Mouse (Mus musculus): ENCODE results near the gene Cry2. TPM values are rescaled to one million over a fixed set of nuclear protein-coding genes. Genes with fewer than 3 reads are reported as not detected.

The Cry2 gene
- polyA plus RNA-seq, 1 experiment = 8.4 TPM

- no peaks in the 10 kb centered on the region for H3K27me3 ChIP-seq (ENCODE audit: control insufficient read depth, insufficient read depth, low read length)
- no peaks in the 10 kb centered on the region for H3K4me1 ChIP-seq (ENCODE audit: control insufficient read depth, insufficient read depth, insufficient read length)
- no peak for TF ChIP-seq POLR2A (IDR thresholded peaks at IDR 0.05; ENCODE audit: low read depth, low read length)
- TF ChIP-seq CTCF (IDR thresholded peaks at IDR 0.05; ENCODE audit: extremely low read depth, insufficient read depth, insufficient read length, insufficient replicate concordance) = no peak
- H3K27ac ChIP-seq (ENCODE audit: insufficient read depth, low read length) = no peak overlapping the region
- peaks cover 21% of the 10 kb centered on the region for H3K36me3 ChIP-seq (ENCODE audit: control insufficient read depth, insufficient read depth, low read length)
- no peak for DNase-seq (ENCODE audit: low read depth in 1 of 2, low spot score in 2 of 2)
- 88% methylated on average over 6 of the region's 6 CpGs for WGBS
- no peak overlapping the region for H3K4me3 ChIP-seq (ENCODE audit: extremely low read depth, insufficient read depth, insufficient read length)
These were observed 71.1 kb downstream of the Cry2 start for GRCm38 (mm10) chr2:92362571-92363228.

GRCm38 (mm10) chr2:92361795-92362194 is 72.0 kb downstream of the Cry2 start:
- no peak for TF ChIP-seq CTCF (IDR thresholded peaks at IDR 0.05; ENCODE audit: extremely low read depth, insufficient read depth, insufficient read length, insufficient replicate concordance)
- no peak for TF ChIP-seq POLR2A (IDR thresholded peaks at IDR 0.05; ENCODE audit: low read depth, low read length)
- Histone ChIP-seq H3K4me1 (ENCODE audit: control insufficient read depth, insufficient read depth, insufficient read length) (no peaks in the 10 kb centered on the region), H3K27ac (ENCODE audit: insufficient read depth, low read length) (no peak overlapping the region), H3K27me3 (ENCODE audit: control insufficient read depth, insufficient read depth, low read length) (no peaks in the 10 kb centered on the region), H3K36me3 (ENCODE audit: control insufficient read depth, insufficient read depth, low read length) (peaks cover 27% of the 10 kb centered on the region), H3K4me3 (ENCODE audit: extremely low read depth, insufficient read depth, insufficient read length) (no peak overlapping the region)
- DNase-seq (ENCODE audit: low read depth in 1 of 2, low spot score in 2 of 2) = no peak
- WGBS = 96% methylated on average over 8 of the region's 8 CpGs

GRCm38 (mm10) chr2:92360893-92361292 is 73.0 kb downstream of the Cry2 start:
- H3K4me1 ChIP-seq (ENCODE audit: control insufficient read depth, insufficient read depth, insufficient read length) = no peaks in the 10 kb centered on the region
- TF ChIP-seq POLR2A (IDR thresholded peaks at IDR 0.05; ENCODE audit: low read depth, low read length) (no peak), CTCF (IDR thresholded peaks at IDR 0.05; ENCODE audit: extremely low read depth, insufficient read depth, insufficient read length, insufficient replicate concordance) (no peak)
- H3K36me3 ChIP-seq (ENCODE audit: control insufficient read depth, insufficient read depth, low read length) = peaks cover 27% of the 10 kb centered on the region
- H3K27ac ChIP-seq (ENCODE audit: insufficient read depth, low read length) = no peak overlapping the region
- WGBS = 74% methylated on average over 12 of the region's 12 CpGs
- DNase-seq (ENCODE audit: low read depth in 1 of 2, low spot score in 2 of 2) = no peak
- no peak overlapping the region for H3K4me3 ChIP-seq (ENCODE audit: extremely low read depth, insufficient read depth, insufficient read length)
- H3K27me3 ChIP-seq (ENCODE audit: control insufficient read depth, insufficient read depth, low read length) = no peaks in the 10 kb centered on the region

GRCm38 (mm10) chr2:92360186-92360823 is 73.5 kb downstream of the Cry2 start:
- Histone ChIP-seq H3K27ac (ENCODE audit: insufficient read depth, low read length) (no peak overlapping the region), H3K4me1 (ENCODE audit: control insufficient read depth, insufficient read depth, insufficient read length) (no peaks in the 10 kb centered on the region), H3K4me3 (ENCODE audit: extremely low read depth, insufficient read depth, insufficient read length) (no peak overlapping the region), H3K27me3 (ENCODE audit: control insufficient read depth, insufficient read depth, low read length) (no peaks in the 10 kb centered on the region), H3K36me3 (ENCODE audit: control insufficient read depth, insufficient read depth, low read length) (peaks cover 27% of the 10 kb centered on the region)
- WGBS = 92% methylated on average over 25 of the region's 25 CpGs
- TF ChIP-seq CTCF (IDR thresholded peaks at IDR 0.05; ENCODE audit: extremely low read depth, insufficient read depth, insufficient read length, insufficient replicate concordance) (no peak), POLR2A (IDR thresholded peaks at IDR 0.05; ENCODE audit: low read depth, low read length) (no peak)
- DNase-seq (ENCODE audit: low read depth in 1 of 2, low spot score in 2 of 2) = no peak

GRCm38 (mm10) chr2:92359301-92359700 is 74.5 kb downstream of the Cry2 start:
- Histone ChIP-seq H3K4me1 (ENCODE audit: control insufficient read depth, insufficient read depth, insufficient read length) (no peaks in the 10 kb centered on the region), H3K27ac (ENCODE audit: insufficient read depth, low read length) (no peak overlapping the region), H3K4me3 (ENCODE audit: extremely low read depth, insufficient read depth, insufficient read length) (no peak overlapping the region), H3K27me3 (ENCODE audit: control insufficient read depth, insufficient read depth, low read length) (no peaks in the 10 kb centered on the region), H3K36me3 (ENCODE audit: control insufficient read depth, insufficient read depth, low read length) (peaks cover 27% of the 10 kb centered on the region)
- TF ChIP-seq CTCF (IDR thresholded peaks at IDR 0.05; ENCODE audit: extremely low read depth, insufficient read depth, insufficient read length, insufficient replicate concordance) (no peak), POLR2A (IDR thresholded peaks at IDR 0.05; ENCODE audit: low read depth, low read length) (no peak)
- 90% methylated on average over 2 of the region's 2 CpGs for WGBS
- DNase-seq (ENCODE audit: low read depth in 1 of 2, low spot score in 2 of 2) = no peak

- DNase-seq (ENCODE audit: low read depth in 1 of 2, low spot score in 2 of 2) = no peak
- Histone ChIP-seq H3K36me3 (ENCODE audit: control insufficient read depth, insufficient read depth, low read length) (peaks cover 31% of the 10 kb centered on the region), H3K4me1 (ENCODE audit: control insufficient read depth, insufficient read depth, insufficient read length) (no peaks in the 10 kb centered on the region), H3K4me3 (ENCODE audit: extremely low read depth, insufficient read depth, insufficient read length) (no peak overlapping the region), H3K27ac (ENCODE audit: insufficient read depth, low read length) (no peak overlapping the region), H3K27me3 (ENCODE audit: control insufficient read depth, insufficient read depth, low read length) (no peaks in the 10 kb centered on the region)
- TF ChIP-seq CTCF (IDR thresholded peaks at IDR 0.05; ENCODE audit: extremely low read depth, insufficient read depth, insufficient read length, insufficient replicate concordance) (no peak), POLR2A (IDR thresholded peaks at IDR 0.05; ENCODE audit: low read depth, low read length) (no peak)
- whole genome bisulfite sequencing = 81% methylated on average over 6 of the region's 6 CpGs
These were observed 79.6 kb downstream of the Cry2 start for GRCm38 (mm10) chr2:92354224-92354623.

Other genes with a start within 250 kb of the Cry2 start
- gene Pex16, start 59.4 kb downstream of the Cry2 start, polyA plus RNA-seq (2012; rRNA removed) = 36.9 and 47.5 TPM in 2 replicates
- gene Large2, start 59.2 kb downstream of the Cry2 start, polyA plus RNA-seq (2012; rRNA removed) = 1.9 and 2.5 TPM in 2 replicates
- 2.0 and 2.8 TPM in 2 replicates for gene 1700029I15Rik, start 51.5 kb downstream of the Cry2 start, polyA plus RNA-seq (2012; rRNA removed)
- gene Mapk8ip1, start 32.8 kb downstream of the Cry2 start, polyA plus RNA-seq (2012; rRNA removed) = 4.5 and 5.0 TPM in 2 replicates
- 63.3 and 86.6 TPM in 2 replicates for gene Slc35c1, start 26.5 kb upstream of the Cry2 start, polyA plus RNA-seq (2012; rRNA removed)
- gene Chst1, start 165.7 kb upstream of the Cry2 start, polyA plus RNA-seq (2012; rRNA removed) = 20.0 and 20.7 TPM in 2 replicates

All from spleen, adult 2 months (tissue).